33 mouse cellular contexts compared by ENCODE assay signal in the genomic region with DNA sequence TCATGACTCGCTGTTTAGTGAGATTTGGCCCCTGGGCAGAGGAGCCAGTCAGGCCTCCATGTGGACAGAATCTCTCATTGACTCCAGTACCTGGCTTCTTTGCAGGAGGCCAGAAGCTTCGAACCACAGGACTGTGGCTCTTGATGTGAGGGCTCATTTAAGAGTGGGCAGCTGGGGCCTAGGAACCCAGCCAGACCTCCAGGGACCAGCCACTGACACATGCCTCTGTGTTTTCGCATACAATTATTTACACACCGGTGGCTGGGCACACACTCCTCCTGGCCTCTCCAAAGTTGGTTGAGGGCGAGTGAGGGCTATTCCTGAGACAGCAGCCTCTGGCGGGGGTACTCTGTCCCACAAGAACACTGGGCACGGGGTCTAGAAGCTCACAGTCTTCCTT. TPM values are rescaled to one million over a fixed set of nuclear protein-coding genes. Genes with fewer than 3 reads are reported as not detected.
"Had no signal": no experiment of that assay in that cellular context is flagged by ENCODE, and none has a peak within 500 bp of the region (broad histone marks: within the 10 kb centered on the region; RNA-seq: fewer than 3 reads in every experiment).

No protein-coding gene starts in this region.

- H3K27me3 ChIP-seq: hindbrain, embryonic 12.5 days; intestine, embryonic 15.5 days; limb, embryonic 12.5 days; liver, embryonic 13.5 days; liver, embryonic 15.5 days had no signal

- H3K27ac ChIP-seq: gastrocnemius, adult 2 months; heart, embryonic 10.5 days; hindbrain, embryonic 10.5 days; hindbrain, embryonic 12.5 days; hindbrain, embryonic 14.5 days; intestine, embryonic 15.5 days; layer of hippocampus, adult 2 months; left cerebral cortex, adult 2 months; limb, embryonic 12.5 days; liver, embryonic 13.5 days; liver, embryonic 15.5 days had no signal

- H3K9ac ChIP-seq: heart, embryonic 12.5 days; hindbrain, embryonic 12.5 days; hindbrain, embryonic 14.5 days; intestine, embryonic 15.5 days; limb, embryonic 12.5 days; liver, embryonic 13.5 days; liver, embryonic 15.5 days had no signal

- DNase-seq: gastrocnemius, adult 2 months; gastrocnemius, postnatal 10 days; gastrocnemius, postnatal 25 days; heart, adult 18-20 months; heart, postnatal 10 days; heart, postnatal 4 days; kidney, adult 18-20 months; kidney, adult 8-10 months; kidney, postnatal 10 days; kidney, postnatal 25 days; kidney, postnatal 4 days; liver; liver, embryonic 13.5 days had no signal

- H3K4me2 ChIP-seq: heart, embryonic 12.5 days; hindbrain, embryonic 12.5 days; hindbrain, embryonic 14.5 days; intestine, embryonic 15.5 days; limb, embryonic 12.5 days; liver, embryonic 11.5 days; liver, embryonic 13.5 days; liver, embryonic 15.5 days had no signal

- H3K9me3 ChIP-seq: heart, embryonic 10.5 days; hindbrain, embryonic 10.5 days; hindbrain, embryonic 12.5 days; intestine, embryonic 15.5 days; limb, embryonic 10.5 days; liver, embryonic 13.5 days; liver, embryonic 15.5 days had no signal

- H3K36me3 ChIP-seq: heart, embryonic 12.5 days; hindbrain, embryonic 10.5 days; hindbrain, embryonic 12.5 days; intestine, embryonic 15.5 days; limb, embryonic 10.5 days; limb, embryonic 12.5 days; liver, embryonic 13.5 days; liver, embryonic 15.5 days had no signal

- ATAC-seq: hindbrain, embryonic 16.5 days; inflammation-experienced regulatory T-cells, adult 6 months; intestine, embryonic 15.5 days; intestine, postnatal 0 days had no signal

- H3K4me3 ChIP-seq: gastrocnemius, adult 2 months; heart, embryonic 10.5 days; heart, embryonic 12.5 days; hindbrain, embryonic 10.5 days; hindbrain, embryonic 12.5 days; intestine, embryonic 15.5 days; layer of hippocampus, adult 2 months; left cerebral cortex, adult 2 months; limb, embryonic 10.5 days; limb, embryonic 12.5 days; liver, embryonic 13.5 days; liver, embryonic 15.5 days had no signal

RNA-seq across cellular contexts. Expression of gene Slc2a7, which starts 8.4 kb away (rescaled TPM):
- polyA plus RNA-seq: heart, embryonic 10.5 days; heart, embryonic 12.5 days; heart, embryonic 14.5 days; heart, embryonic 16.5 days; hindbrain, embryonic 10.5 days; hindbrain, embryonic 12.5 days; hindbrain, embryonic 14.5 days; hindbrain, embryonic 16.5 days; inflammation-experienced regulatory T-cells, adult 6 months; kidney, embryonic 14.5 days; kidney, embryonic 16.5 days; limb, embryonic 10.5 days; limb, embryonic 12.5 days; limb, embryonic 14.5 days; liver, embryonic 11.5 days; liver, embryonic 13.5 days had no signal

RNA-seq across cellular contexts. Expression of gene Slc2a5, which starts 21.3 kb away (rescaled TPM):
- polyA plus RNA-seq: inflammation-experienced regulatory T-cells, adult 6 months had no signal
